Mouse (Mus musculus): ENCODE measurements around the gene Chst11. TPM values are rescaled to one million over a fixed set of nuclear protein-coding genes. Genes with fewer than 3 reads are reported as not detected.

Gene Chst11
- polyA plus RNA-seq, 1 experiment, result 12.1 TPM

DNA sequence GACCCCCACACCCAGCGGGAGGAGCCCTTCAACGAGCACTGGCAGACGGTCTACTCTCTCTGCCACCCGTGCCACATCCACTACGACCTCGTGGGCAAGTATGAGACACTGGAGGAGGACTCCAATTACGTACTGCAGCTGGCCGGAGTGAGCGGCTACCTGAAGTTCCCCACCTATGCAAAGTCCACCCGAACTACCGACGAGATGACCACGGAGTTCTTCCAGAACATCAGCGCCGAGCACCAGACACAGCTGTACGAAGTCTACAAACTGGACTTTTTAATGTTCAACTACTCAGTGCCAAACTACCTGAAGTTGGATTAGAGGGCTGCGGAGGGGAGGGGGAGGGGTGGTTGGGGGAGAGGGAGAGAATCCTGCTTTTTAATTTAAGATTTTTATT is 206.2 kb downstream of the Chst11 start:
- Histone ChIP-seq H3K79me2 (ENCODE audit: control insufficient read depth, insufficient read depth) (no peaks in the 10 kb centered on the region), H3K36me3 (ENCODE audit: control insufficient read depth, insufficient read depth) (no peaks in the 10 kb centered on the region)
- no peak for TF ChIP-seq USF1 (IDR thresholded peaks at IDR 0.05; ENCODE audit: low read depth)
- no peak for TF ChIP-seq TCF12 (IDR thresholded peaks at IDR 0.05; ENCODE audit: insufficient read depth, poor library complexity, severe bottlenecking)
- TF ChIP-seq E2F4 (IDR thresholded peaks at IDR 0.05; ENCODE audit: insufficient read depth), result no peak
- no peak for TF ChIP-seq POLR2AphosphoS2 (IDR thresholded peaks at IDR 0.05; ENCODE audit: insufficient read length, low read depth)
- no peak for TF ChIP-seq MAX (IDR thresholded peaks at IDR 0.05; ENCODE audit: low read depth)
- TF ChIP-seq MYOD1 (IDR thresholded peaks at IDR 0.05; ENCODE audit: control insufficient read depth in 1 of 3, insufficient read length in 2 of 3, low read depth in 2 of 3), result no peak
- no peak for TF ChIP-seq CEBPB (IDR thresholded peaks at IDR 0.05; ENCODE audit: insufficient read depth, poor library complexity, severe bottlenecking)
- TF ChIP-seq REST (IDR thresholded peaks at IDR 0.05; ENCODE audit: insufficient read depth, insufficient read length), result no peak
- no peak for TF ChIP-seq TCF3 (IDR thresholded peaks at IDR 0.05; ENCODE audit: insufficient read length, low read depth)
- TF ChIP-seq SRF (IDR thresholded peaks at IDR 0.05; ENCODE audit: control insufficient read depth, insufficient read length, low read depth), result no peak

DNA sequence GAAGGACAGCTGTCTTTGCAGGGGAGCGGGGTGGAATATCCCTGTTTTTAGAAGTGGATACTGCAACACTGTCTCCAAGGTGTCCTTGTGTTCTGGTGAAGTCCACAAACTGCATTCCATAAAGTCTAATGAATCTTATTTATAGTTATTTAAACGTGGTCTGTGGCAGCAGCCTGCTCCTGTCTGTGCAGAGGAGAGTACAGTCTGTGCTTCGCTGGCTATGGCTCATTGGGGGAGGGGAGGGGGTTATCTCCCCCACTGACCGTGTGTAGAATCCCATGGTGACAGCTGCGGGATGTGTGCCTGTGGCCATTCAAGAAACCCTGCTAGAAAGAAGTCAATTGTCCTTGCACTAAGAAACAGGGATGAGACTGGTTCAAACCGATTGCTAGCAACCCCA is 206.7 kb downstream of the Chst11 start:
- Histone ChIP-seq H3ac (ENCODE audit: control insufficient read depth, insufficient read length) (no peak overlapping the region), H3K27me3 (ENCODE audit: control insufficient read depth, insufficient read depth, insufficient read length) (no peaks in the 10 kb centered on the region), H3K4me2 (ENCODE audit: low read depth) (no peak overlapping the region), H3K4me3 (no peak overlapping the region), H3K36me3 (ENCODE audit: control insufficient read depth, insufficient read depth) (no peaks in the 10 kb centered on the region), H3K79me2 (ENCODE audit: control insufficient read depth, insufficient read depth) (no peaks in the 10 kb centered on the region)
- TF ChIP-seq POLR2AphosphoS2 (IDR thresholded peaks at IDR 0.05; ENCODE audit: insufficient read length, low read depth), result no peak
- TF ChIP-seq MYOD1 (IDR thresholded peaks at IDR 0.05; ENCODE audit: control insufficient read depth in 1 of 3, insufficient read length in 2 of 3, low read depth in 2 of 3), result peak in 2 of 3 experiments; percentile 49 to 55
- peak in 2 of 3 experiments; percentile 37 to 73 for TF ChIP-seq MYOG (IDR thresholded peaks at IDR 0.05; ENCODE audit: control insufficient read depth in 1 of 3, insufficient read depth in 1 of 3, insufficient read length in 2 of 3, low read depth in 2 of 3)

More for the DNA sequence above, 206.2 kb downstream of the Chst11 start:
- no peak overlapping the region for H3ac ChIP-seq (ENCODE audit: control insufficient read depth, insufficient read length)
- H3K4me3 ChIP-seq, result no peak overlapping the region
- H3K4me2 ChIP-seq (ENCODE audit: low read depth), result no peak overlapping the region
- no peaks in the 10 kb centered on the region for H3K27me3 ChIP-seq (ENCODE audit: control insufficient read depth, insufficient read depth, insufficient read length)

DNA sequence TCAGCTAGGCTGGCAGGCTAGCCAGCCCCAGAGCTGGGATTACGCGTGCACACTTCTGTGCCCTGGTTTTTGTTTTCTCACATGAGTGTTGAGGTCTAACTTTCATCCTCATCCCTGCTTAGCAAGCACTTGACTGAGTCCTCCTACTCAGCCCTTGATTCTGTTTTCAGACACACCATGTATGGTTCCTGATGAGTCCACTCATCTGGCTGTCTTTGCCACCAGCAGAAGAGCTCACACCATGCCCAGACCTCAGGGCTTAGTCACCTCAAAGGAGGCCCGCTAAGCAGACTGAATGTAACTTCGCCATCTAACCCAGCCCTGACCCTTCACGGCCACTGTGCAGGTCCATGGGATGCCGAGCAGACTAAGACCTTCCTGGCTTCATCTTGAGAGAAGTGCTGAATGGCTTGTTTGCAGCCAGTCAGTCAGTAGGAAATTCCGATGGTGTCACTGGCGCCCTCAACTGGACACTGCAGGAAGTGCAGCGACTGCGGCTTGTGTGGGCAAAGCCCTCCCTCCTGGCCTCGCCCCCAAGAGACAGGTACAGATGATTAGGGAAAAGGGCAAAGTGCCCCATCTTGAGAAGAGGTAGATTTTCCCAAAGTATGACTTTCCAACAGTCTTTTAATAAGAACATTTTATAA is 212.5 kb downstream of the Chst11 start:
- no peaks in the 10 kb centered on the region for H3K79me2 ChIP-seq (ENCODE audit: control insufficient read depth, insufficient read depth)
- no peaks in the 10 kb centered on the region for H3K27me3 ChIP-seq (ENCODE audit: control insufficient read depth, insufficient read depth, insufficient read length)
- TF ChIP-seq MYOG (IDR thresholded peaks at IDR 0.05; ENCODE audit: control insufficient read depth in 1 of 3, insufficient read depth in 1 of 3, insufficient read length in 2 of 3, low read depth in 2 of 3) (no peak), USF1 (IDR thresholded peaks at IDR 0.05; ENCODE audit: low read depth) (no peak), MAX (IDR thresholded peaks at IDR 0.05; ENCODE audit: low read depth) (no peak), POLR2A (IDR thresholded peaks at IDR 0.05; ENCODE audit: insufficient read length, low read depth) (no peak), CEBPB (IDR thresholded peaks at IDR 0.05; ENCODE audit: insufficient read depth, poor library complexity, severe bottlenecking) (no peak), SRF (IDR thresholded peaks at IDR 0.05; ENCODE audit: control insufficient read depth, insufficient read length, low read depth) (no peak), TCF3 (IDR thresholded peaks at IDR 0.05; ENCODE audit: insufficient read length, low read depth) (no peak), POLR2AphosphoS2 (IDR thresholded peaks at IDR 0.05; ENCODE audit: insufficient read length, low read depth) (no peak), E2F4 (IDR thresholded peaks at IDR 0.05; ENCODE audit: insufficient read depth) (no peak), REST (IDR thresholded peaks at IDR 0.05; ENCODE audit: insufficient read depth, insufficient read length) (no peak), MYOD1 (IDR thresholded peaks at IDR 0.05; ENCODE audit: control insufficient read depth in 1 of 3, insufficient read length in 2 of 3, low read depth in 2 of 3) (no peak), TCF12 (IDR thresholded peaks at IDR 0.05; ENCODE audit: insufficient read depth, poor library complexity, severe bottlenecking) (no peak)
- no peak overlapping the region for H3ac ChIP-seq (ENCODE audit: control insufficient read depth, insufficient read length)
- H3K4me3 ChIP-seq, result no peak overlapping the region
- no peak overlapping the region for H3K4me2 ChIP-seq (ENCODE audit: low read depth)
- H3K36me3 ChIP-seq (ENCODE audit: control insufficient read depth, insufficient read depth), result no peaks in the 10 kb centered on the region

DNA sequence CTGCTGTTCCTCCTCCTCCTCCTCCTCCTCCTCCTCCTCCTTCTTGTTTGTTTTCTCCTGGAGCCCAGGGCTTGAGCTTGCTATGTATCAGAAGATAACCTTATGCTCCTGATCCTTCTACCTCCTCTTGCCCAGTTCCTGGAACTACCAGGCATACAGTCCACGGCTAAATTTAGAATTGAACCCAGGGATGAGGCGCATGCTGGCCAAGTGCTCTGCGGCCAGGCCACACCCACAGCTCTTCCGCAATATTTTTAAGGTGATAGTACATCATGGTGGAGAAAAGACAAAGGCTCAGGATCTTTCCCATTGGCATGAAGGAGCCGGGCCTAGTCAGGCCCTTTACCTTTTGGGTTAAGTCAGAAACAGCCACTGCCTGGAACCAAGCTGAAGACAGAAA is 213.4 kb downstream of the Chst11 start:
- H3ac ChIP-seq (ENCODE audit: control insufficient read depth, insufficient read length), result no peak overlapping the region
- TF ChIP-seq CEBPB (IDR thresholded peaks at IDR 0.05; ENCODE audit: insufficient read depth, poor library complexity, severe bottlenecking), result peak; percentile 69; the same call in 1 of the 2 replicates
- no peak for TF ChIP-seq MAX (IDR thresholded peaks at IDR 0.05; ENCODE audit: low read depth)
- H3K36me3 ChIP-seq (ENCODE audit: control insufficient read depth, insufficient read depth), result no peaks in the 10 kb centered on the region
- no peaks in the 10 kb centered on the region for H3K27me3 ChIP-seq (ENCODE audit: control insufficient read depth, insufficient read depth, insufficient read length)
- H3K4me2 ChIP-seq (ENCODE audit: low read depth), result no peak overlapping the region
- no peaks in the 10 kb centered on the region for H3K79me2 ChIP-seq (ENCODE audit: control insufficient read depth, insufficient read depth)
- H3K4me3 ChIP-seq, result no peak overlapping the region

DNA sequence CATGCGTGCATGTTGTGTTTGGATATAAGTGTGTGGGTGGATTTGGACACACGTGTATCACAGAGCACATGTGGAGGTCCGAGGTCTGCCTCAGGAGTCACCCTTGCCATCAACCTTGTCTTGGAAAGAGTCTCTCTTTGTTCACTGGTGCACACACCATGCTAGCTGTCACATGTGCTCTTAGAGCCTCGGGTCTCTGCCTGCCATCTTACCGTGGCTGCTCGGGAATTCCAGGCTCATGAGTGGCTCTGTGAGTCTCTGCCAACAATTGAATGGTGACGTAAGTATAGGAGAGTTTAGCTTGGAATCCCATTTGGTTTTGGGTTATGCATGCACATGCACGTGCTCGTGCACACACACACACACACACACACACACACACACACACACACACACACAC is 214.0 kb downstream of the Chst11 start:
- Histone ChIP-seq H3K27me3 (ENCODE audit: control insufficient read depth, insufficient read depth, insufficient read length) (no peaks in the 10 kb centered on the region), H3K4me2 (ENCODE audit: low read depth) (no peak overlapping the region), H3ac (ENCODE audit: control insufficient read depth, insufficient read length) (no peak overlapping the region), H3K36me3 (ENCODE audit: control insufficient read depth, insufficient read depth) (no peaks in the 10 kb centered on the region), H3K79me2 (ENCODE audit: control insufficient read depth, insufficient read depth) (no peaks in the 10 kb centered on the region), H3K4me3 (no peak overlapping the region)
- TF ChIP-seq POLR2AphosphoS2 (IDR thresholded peaks at IDR 0.05; ENCODE audit: insufficient read length, low read depth), result no peak
- TF ChIP-seq TCF12 (IDR thresholded peaks at IDR 0.05; ENCODE audit: insufficient read depth, poor library complexity, severe bottlenecking), result no peak
- TF ChIP-seq MAX (IDR thresholded peaks at IDR 0.05; ENCODE audit: low read depth), result no peak
- no peak for TF ChIP-seq MYOD1 (IDR thresholded peaks at IDR 0.05; ENCODE audit: control insufficient read depth in 1 of 3, insufficient read length in 2 of 3, low read depth in 2 of 3)
- no peak for TF ChIP-seq E2F4 (IDR thresholded peaks at IDR 0.05; ENCODE audit: insufficient read depth)
- no peak for TF ChIP-seq USF1 (IDR thresholded peaks at IDR 0.05; ENCODE audit: low read depth)
- TF ChIP-seq SRF (IDR thresholded peaks at IDR 0.05; ENCODE audit: control insufficient read depth, insufficient read length, low read depth), result no peak
- no peak for TF ChIP-seq CEBPB (IDR thresholded peaks at IDR 0.05; ENCODE audit: insufficient read depth, poor library complexity, severe bottlenecking)
- no peak for TF ChIP-seq TCF3 (IDR thresholded peaks at IDR 0.05; ENCODE audit: insufficient read length, low read depth)
- no peak for TF ChIP-seq POLR2A (IDR thresholded peaks at IDR 0.05; ENCODE audit: insufficient read length, low read depth)
- TF ChIP-seq REST (IDR thresholded peaks at IDR 0.05; ENCODE audit: insufficient read depth, insufficient read length), result no peak
- TF ChIP-seq MYOG (IDR thresholded peaks at IDR 0.05; ENCODE audit: control insufficient read depth in 1 of 3, insufficient read depth in 1 of 3, insufficient read length in 2 of 3, low read depth in 2 of 3), result no peak

All from myocyte (in vitro differentiated cells).